Mouse (Mus musculus) frontal cortex, postnatal 25 days (tissue): ENCODE results near the gene Nr1h4.
A peak's percentile ranks its signal among the peaks of the same experiment; 100 is the strongest.

Experiments used
- DNase-seq, 2 experiments: peaks; one replicate each; pipeline ENCODE4 v3.0.0; 2022; ENCODE audit warnings: low spot score in 2 of 2

The Nr1h4 gene

DNA sequence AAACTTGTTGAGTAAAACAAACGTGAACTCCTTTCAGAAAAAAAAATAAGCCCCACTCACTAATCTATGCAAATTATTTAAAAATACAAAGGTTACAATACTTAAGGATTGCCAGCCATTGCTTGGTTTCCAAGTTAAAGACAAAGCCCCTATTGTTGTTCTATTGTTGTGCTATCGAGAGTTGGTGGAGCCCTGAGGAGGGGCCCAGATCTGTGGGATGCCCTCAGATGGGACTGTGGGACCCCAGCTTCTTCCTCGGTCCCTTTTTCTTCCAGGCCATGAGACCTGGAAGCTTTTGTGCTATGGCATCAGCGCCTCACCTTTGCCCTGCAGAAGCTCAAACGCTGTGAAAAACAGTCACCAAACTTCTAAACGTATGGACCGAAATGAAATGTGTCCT is 51.7 kb downstream of the Nr1h4 start:
- no peak for DNase-seq

DNA sequence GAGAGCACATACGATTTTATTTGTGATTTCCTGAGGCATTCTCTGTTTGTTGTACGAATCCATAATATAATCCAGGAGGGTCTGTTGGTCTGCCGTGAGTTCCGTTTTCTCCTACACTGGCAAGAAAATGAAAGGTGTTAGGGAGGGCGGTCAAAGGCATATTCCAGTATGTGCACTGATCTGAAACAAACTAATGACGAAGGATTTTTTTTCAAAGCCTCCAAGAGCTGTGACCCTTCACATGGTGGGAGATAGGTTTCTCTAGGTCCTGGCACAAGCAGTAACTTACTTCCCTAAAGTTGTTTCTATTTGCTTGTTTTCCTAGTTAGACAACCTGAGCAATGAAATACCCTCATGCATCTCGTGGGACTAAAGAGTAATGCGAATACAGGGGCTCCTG is 54.6 kb downstream of the Nr1h4 start:
- DNase-seq, result no peak

DNA sequence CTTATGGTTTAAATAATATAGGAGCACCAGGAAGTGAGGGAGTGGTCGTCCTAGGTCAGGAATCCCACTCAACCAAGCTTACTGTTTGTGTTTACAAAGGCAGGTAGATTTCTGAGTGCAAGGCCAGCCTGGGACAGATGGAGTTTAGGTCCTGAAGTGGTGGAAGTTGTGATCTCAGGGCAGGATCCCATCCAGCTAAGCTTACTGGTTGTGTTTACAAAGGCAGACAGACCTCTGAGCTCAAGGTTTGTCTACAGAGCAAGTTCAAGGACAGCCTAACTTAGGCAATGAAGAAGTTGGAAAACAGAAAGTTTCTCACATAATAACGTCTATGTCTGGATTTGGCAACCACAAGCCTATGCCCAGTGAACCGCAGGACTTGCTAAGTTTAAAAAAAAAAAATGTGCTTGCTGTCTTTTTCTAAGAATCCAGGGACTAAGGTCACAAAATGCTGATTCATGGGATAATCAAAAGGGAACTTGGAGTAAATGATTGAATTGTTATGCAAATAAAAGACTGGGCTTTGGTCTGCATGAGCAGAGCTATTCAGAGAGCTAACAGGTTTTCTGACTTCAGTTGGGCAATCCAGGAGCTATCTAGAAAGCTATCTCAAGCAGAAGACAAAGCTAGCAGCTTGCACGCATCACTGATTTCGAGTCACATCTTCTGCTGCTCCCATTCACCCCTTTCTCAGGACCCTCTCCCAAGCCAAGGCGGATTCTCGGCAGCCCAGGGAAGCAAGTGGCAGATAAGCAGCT is 62.6 kb downstream of the Nr1h4 start:
- no peak for DNase-seq

DNA sequence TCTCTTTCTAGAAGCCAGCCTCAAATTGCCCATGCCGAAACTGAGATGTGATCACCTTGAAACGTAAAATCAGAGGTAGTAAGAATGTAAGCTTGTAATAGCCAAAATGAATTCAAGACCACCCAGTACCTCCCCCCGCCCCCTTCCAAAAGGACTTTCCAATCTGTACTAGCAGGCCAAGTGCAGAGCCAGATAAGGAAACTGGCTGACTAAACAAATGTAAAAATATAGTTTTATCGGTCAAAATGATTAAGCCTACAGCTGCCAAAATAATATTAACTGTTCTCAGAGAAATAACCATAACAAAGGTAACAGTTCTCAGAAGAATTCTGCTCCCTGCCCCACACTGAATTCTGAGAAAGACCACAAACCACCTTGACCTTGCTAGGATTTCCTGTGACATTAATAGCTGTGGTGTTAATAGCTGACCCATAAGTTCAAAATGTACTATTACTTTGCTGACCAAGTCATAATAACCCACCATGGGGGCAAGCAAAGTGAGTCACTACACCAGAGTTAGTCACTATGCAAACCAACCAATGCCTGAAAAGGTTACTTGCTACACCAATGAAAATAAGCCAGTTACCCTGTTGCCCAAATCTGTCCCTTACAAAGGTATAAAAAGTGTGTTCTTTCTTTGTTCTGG is 68.5 kb downstream of the Nr1h4 start:
- no peak for DNase-seq

DNA sequence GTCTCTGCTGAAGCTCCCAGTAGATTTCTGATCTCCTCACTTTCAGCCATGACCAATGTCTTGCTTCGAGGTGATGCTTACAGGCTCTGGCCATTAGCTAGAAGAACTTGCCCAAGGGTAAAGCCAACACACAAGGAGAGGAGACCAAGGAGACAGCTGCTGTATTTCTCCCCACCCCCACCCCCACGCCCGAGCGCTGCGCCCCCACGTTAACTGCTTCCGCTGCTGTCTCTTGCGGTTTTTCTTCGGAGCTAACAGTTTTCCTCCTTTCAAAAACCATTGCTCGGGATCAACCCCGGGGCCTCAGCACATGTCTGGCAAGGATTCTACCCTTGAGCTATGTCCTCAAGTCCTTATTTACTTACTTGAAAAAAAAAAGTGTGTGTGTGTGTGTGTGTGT is 70.5 kb downstream of the Nr1h4 start:
- no peak for DNase-seq

DNA sequence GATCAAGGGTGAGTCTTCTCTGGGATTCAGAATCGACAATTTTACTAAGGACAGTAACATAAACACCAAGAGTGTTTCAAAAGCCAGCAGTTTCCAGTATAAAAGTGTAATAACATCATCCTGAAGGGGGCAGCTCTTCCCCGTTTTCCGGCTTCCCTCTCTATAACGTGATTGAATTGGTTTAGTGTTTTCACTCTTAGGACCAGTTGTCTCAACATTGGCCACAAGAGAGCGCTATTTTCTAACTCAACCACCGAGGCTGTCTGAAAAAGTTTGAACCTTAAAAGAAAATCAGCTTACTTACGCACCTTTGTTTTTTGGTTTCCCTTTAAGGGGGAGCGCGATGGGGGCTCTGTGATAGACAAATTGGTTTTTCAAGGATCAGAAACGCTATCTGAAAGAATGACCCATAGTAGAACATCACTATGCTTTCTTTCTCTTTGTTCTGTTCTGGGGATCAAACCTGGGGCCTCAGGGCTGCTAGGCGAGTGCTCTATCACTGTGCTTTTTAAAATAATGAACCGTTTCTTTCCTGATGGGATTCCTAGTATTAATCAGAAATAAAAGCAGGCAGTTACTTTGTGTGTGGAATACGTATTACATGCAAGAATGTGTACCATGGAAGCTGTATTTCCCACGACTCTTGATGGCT is 71.4 kb downstream of the Nr1h4 start:
- DNase-seq, result peak; percentile 41 to 79

DNA sequence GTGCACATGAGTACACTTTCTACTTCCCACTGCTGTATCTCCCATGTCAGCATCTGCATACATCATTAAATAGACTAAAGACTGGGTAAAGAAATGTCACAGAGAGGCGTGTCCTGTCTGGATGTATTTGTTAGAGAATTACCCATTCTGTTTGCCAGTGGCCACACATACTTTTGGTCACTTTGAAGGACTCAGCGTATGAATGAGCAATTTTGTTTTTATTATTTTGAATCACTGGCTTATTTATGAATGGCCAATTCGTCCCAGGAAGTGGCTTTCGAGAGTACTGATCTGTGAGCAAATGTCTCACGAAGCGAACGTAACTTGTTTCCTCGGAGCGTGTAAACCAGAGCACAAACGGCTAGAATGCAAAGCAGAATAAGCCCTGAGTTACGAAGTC is 72.4 kb downstream of the Nr1h4 start:
- no peak for DNase-seq

DNA sequence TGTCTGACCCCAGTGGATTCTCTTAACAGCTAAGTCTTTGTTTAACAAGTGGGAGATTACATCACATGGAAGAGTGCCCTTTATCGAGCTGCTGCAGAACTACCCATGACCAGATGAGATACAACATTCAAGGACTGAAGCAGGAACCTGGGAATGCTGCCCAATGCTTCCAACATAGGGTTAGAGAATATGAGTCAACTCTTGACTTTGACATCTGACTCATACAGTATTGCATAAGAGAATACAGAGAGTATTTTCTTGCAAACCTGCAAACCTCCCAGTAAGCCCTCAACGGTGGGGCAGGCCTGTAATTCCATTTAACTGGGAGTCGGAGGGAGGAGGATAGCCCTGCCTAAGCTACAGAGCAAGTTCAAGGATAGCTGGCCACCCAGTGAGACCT is 74.6 kb downstream of the Nr1h4 start:
- no peak for DNase-seq

DNA sequence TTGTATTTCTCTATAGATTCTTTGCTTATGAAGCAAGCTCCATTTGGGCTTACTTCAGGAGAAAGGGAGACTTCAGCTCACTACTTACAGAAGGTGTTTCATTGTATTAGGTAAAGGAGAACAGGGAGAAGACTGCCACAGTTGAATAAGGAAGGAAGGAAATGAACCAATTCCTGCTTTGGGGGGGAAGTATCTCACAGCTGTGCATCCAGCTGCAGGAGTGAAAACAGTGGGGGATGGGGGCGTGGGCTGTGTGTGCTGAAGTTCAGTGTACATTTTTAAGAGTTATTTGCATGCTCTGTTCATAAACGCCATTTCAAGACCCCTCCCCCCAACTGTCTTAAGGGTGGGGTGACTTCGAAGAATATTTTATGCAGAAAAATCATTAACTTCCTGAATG is 79.6 kb downstream of the Nr1h4 start:
- DNase-seq, result no peak

DNA sequence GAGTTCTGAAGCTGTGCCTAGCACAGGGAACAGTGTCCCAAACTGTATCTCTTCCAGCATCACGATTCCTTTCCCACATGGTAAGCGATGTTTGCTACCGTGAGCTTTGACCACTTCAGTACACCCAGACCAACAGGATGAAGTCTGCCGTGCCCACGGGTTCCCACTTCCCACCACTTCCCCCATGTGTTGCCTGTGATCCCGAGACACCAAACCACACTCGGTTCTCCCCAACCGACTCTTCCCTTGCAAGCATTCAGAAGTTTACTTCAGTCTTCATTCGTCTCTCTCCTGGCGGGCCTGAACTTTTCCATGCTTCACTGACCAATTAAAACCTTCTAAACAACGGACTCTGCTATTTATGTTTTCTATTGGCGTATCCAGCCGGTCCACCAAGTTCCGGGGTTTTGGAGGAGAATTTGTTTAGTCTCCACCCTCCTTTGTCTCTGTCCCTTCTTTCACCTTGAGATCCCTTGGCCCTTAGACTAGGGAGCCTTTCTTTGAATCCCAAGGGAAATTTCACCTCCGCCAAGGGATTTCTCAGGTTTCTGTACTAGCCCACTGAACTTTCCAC is 80.2 kb downstream of the Nr1h4 start:
- DNase-seq, result no peak

DNA sequence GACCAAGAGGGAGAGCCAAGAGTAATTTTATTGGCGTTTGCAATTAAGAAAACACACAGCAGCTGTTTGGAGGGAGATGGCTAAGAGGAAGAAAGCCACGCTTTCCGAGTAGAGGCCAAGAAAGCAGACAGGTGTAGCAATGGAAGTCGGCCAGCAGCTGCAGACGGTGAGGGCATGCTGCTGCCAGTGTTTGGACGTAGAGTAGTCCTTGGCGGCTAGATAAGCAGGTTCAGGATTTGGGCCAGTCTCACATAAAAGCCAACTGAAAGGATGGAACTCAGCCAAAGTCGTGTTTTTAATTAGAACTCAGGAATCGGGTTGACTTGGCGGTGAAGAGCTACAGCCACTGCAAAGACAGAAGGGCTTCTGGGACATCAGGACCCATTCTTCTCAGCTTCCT is 83.0 kb downstream of the Nr1h4 start:
- no peak for DNase-seq

DNA sequence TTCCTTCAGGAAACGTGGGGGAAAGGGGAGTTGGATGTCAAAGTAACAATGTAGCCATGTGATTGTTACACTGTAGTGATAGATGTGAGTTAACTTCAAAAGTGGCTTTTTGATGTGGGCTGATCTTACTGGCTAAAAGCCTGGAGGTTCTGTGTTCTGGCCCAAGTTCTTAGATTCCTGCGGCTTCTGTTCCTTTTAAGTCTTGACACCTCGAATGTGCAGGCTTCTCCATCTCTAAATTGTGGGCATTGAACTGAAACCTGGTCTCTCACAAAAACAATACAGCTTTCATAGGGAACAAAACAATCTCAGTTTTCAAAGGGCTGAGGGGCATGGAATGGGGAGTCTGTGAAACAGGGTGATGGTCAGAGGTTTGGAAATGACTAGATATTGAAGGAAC is 89.0 kb downstream of the Nr1h4 start:
- DNase-seq, result no peak

DNA sequence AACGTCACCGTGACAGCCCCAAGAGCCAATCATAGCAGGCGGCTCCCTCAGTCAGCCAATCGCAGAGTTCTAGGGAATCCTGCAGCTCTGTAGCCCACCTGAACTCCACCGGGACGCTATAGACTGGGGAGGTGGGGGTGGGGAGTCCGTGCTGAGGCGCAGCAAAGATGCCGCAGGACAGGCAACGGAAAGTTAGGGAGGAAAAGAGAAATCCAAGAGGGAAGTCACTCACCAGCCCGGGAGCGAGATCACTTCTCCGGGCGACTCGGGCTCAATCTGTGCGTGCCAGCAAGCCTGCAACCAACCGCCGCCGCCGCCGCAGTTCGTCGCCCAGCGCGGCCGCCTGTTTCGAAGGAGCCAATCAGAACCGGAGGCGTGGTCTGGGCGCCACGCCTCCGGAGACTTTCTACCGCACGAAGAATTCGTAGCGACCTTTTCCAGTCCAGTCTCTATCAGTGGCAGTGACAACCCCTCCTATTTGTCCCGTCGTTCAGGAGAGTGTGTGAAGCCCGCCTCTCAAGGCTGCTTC is 89.7 kb downstream of the Nr1h4 start, which contains the start of gene Gas2l3:
Gas2l3 (minus strand) TSS at position 345 of the 529 bp plus-strand sequence.
- peak; percentile 59 to 62 for DNase-seq

DNA sequence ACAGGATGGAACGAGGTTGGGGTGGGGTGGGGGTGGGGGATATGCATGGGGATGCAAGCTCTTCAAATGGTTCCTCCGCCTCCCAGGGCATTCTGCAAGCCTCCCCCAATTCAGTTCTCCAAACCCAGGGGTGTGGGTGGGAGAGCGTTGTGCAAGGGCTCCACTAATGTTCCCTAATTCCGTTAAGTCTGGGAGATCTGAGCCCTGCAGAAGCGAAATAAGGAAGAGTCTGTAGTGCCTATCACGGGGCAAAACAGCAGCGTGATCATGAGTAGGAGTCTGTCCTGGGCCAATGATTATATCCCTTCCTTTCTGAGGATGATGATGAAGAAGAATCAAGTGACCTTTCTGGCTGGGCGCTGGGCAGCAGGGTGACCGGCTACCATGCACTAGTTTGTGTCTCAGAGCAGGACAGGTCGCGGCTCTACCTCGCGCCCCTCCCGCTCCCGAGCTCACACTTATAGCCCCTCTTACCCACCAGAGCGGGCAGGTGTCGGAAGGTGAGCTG is 90.2 kb downstream of the Nr1h4 start:
- DNase-seq, result no peak

DNA sequence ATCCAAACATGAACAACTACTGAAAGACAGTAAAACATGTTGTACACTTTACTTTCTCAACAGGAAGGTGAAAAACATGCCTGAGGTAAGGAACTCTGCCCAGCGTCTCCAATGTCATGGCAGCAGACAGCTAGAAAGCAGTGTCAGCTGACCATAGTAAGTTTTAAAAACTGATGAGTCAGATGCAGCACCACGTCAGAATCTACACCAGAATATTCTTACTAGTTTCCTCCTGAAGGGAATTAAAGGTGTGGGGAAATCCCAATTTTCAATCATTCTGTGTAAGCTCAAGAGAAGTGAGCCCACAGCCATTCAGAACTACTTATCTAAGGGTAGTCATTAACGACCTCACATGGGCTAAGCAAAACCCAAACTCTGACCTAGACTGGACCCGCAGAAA is 90.7 kb downstream of the Nr1h4 start:
- DNase-seq, result no peak

DNA sequence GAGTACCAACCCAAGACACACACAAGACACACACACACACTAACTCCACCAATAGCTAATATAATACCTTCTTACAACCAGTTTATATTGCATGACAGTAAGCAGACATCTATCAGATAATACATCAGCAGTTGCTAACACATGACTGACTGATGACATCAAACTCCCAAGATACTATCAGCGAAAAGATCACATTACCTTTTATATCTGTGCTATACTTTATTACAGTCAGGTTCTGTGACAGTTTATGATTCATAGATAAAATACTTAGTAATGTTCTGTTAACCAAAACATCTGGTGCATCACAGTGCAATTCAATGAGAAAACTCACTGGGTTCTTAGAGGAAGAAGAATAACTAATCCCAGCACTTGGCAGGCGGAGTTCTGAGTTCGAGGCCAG is 91.4 kb downstream of the Nr1h4 start:
- no peak for DNase-seq

DNA sequence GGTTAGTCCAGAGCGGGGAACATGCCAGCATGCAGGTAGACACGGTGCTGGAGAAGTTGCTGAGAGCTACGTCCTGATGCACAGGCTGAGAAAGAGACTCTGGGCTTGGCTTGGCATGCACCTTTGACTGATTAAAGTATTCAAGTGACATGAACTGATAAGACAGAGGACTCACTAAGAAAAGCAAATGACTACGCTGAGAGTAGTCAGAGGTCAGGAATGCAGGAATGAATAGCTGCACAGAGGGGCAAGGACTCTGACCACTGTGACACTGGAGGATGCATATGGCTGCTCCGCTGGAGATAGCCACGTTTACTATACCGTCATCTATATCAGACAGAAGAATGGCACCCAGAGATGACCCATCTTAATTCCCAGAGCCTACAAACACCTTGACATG is 94.0 kb downstream of the Nr1h4 start:
- no peak for DNase-seq

DNA sequence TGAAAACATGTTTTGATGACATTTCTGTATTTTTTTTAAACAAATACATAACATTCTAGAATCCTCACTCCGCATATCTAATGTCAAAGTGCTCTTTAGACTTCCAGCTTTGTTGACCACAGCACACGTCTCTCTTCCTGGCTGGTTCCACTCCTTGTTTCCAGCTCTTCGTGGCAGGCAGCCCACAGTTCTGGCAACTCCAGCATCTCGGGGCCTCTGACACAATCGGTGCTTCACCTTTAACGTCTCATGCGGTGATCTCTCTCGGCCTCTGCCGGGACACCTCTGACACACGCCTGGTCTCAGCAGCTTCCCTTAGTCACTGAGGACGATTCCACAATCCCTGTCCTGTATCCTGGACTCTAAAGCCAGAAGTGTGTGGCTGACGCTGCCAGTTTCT is 95.4 kb downstream of the Nr1h4 start:
- DNase-seq, result no peak

DNA sequence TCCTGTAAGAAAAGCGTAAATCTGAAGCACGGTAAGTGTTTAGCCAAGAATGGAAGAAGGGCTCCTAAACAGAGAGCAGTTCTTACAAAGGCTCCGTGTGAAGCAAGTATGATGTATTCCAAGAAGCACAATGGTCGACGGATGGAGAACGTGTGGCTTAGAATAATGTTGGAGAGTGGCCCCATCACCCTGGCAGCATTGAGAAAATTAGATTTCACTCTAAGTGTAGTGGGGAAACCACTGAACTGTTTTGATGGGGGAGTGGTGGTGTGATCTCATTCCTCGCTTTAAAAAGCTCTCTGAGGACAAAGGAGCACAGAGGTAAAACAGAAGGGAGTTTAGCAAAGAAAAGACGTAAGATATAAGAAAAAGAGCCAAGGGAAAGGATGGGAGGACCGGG is 95.9 kb downstream of the Nr1h4 start:
- DNase-seq, result no peak

DNA sequence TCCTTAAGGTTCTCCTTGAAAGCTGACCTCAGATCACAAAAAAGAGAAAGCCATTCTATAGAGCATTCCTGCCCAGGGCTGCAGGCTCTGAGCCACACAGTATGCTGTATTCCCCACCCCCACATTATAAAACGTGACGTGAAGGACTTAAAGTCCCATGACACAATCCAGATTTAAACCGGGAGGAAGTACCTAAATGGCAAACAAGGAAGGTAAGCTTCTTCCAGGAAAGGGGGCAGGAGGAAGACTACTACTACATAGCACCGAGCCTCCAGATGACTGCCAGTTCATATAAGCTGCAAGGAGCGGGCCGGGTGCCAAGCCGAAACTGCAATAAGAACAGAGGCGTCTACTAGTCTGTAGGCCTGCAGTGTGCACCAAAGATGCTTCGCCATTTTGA is 97.5 kb downstream of the Nr1h4 start:
- no peak for DNase-seq

DNA sequence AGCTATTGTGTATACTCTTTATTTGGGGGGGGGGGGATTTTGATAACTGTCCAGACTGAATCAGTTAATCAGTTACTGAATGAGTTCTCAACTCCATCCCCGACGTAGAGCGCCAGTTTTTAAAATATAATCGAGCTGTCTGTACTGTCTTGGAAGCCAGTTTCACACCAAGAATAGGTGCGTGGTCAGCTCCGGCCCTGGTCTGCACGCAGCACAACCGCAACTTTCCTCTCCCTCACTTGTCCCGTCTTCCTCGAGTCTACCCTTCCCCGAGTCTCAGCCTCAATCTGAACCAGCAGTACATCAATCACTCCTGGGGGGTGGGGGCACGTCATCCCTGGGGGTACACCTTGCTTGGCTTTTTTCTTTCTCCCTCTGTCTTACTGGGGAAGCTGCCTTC is 98.0 kb downstream of the Nr1h4 start:
- DNase-seq, result no peak

DNA sequence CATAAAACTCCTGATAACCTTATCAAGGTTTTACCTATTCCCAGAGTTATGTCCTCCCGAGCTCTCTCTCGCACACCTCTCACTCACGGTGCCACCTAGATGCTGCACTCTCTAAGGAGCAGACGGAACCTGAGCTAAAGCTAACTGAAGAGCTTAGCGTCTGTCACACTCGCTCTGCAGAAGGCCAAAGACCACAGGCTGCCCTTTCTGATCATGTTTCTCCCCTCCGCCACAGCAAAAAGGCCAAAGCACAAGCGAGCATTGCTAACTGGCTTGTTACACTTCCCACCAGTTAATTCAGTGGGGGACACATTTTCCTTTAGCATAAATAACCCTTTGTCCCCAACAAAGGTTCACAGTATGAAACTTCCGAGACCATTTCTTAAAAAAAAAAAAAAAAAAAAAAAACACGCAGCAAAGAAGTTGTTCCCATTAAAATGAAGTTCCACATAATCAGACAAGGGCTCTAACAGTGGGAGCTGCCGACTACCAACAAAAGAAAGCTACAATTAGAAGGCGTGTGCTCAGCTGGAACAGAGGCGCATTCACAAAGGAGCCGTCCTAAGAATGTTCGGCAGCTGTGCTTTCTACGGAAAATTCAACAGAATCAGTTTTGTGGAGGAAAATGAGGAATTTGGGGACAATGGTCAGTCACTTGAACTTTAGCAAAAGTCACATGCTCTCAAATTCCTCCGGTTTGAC is 98.7 kb downstream of the Nr1h4 start:
- DNase-seq, result no peak
